In the genomic region with DNA sequence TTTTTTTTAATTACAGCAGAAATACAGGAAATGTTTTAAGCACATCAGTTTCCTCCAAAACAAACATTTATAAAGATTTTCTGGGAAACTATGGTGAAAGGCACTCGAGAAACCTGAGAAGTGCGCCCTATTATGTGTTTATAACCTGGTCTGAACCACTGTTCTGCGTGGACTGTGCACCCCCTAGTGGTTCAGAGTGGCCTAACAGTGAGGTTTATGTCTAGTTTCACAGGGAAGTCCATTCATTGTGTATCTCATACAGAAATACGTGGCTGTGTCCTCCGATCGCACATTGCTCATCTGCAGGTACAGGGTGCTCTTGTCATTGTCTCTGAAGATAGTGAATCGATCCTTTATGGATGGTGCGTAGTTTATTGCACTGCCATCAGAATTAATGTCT, we compare ENCODE assay signal across 8 mouse cellular contexts.
A peak's percentile ranks its signal among the peaks of the same experiment; 100 is the strongest.
DNase-seq lines count a peak whose midpoint lies in the region; ATAC-seq and TF ChIP-seq lines count a peak whose summit lies in the region.
"Not testable (repeated sequence)": the region's sequence is repeated elsewhere in the genome, so short reads cannot be mapped to it uniquely, and the experiment has no call there.

No protein-coding gene starts in this region.

- ATAC-seq in midbrain, embryonic 14.5 days (ENCODE audit: low FRiP score, low TSS enrichment); stomach, postnatal 0 days (ENCODE audit: low FRiP score, low TSS enrichment): not testable (repeated sequence)

- TF ChIP-seq CTCF in heart, adult 2 months (IDR thresholded peaks at IDR 0.05), result peak; percentile 65
- peak; percentile 66 for TF ChIP-seq CTCF in kidney, adult 2 months (conservative IDR thresholded peaks at IDR 0.05; ENCODE audit: insufficient read depth, insufficient read length, low read depth, low read length)
- TF ChIP-seq CTCF in liver, adult 2 months (IDR thresholded peaks at IDR 0.05; ENCODE audit: low read depth, low read length), result peak; percentile 66
- TF ChIP-seq CTCF in stomach, postnatal 0 days (IDR thresholded peaks at IDR 0.05; ENCODE audit: low read depth), result peak; percentile 52

- H3K4me3 ChIP-seq in heart, adult 2 months; kidney, adult 2 months (ENCODE audit: insufficient read depth, low read depth, low read length); liver, adult 2 months (ENCODE audit: insufficient read depth, low read depth, low read length); midbrain, embryonic 14.5 days (replicated peaks; ENCODE audit: low read depth, low read length); stomach, postnatal 0 days (ENCODE audit: low read depth, low read length): not testable (repeated sequence)

- TF ChIP-seq EP300 in heart, adult 2 months (IDR thresholded peaks at IDR 0.05; ENCODE audit: insufficient read depth, low read depth, low read length); stomach, postnatal 0 days (optimal IDR thresholded peaks at IDR 0.05): not testable (repeated sequence)

- H3K27me3 ChIP-seq in heart, adult 2 months (ENCODE audit: control insufficient read depth, insufficient read depth, low read length); kidney, adult 2 months (replicated peaks; ENCODE audit: control insufficient read depth, insufficient read depth, low read length); liver, adult 2 months (ENCODE audit: control insufficient read depth, insufficient read depth, low read length); midbrain, embryonic 14.5 days (ENCODE audit: control insufficient read depth, insufficient read depth, low read length); stomach, postnatal 0 days (ENCODE audit: control insufficient read depth, insufficient read depth, low read length): not testable (repeated sequence)

- not testable (repeated sequence) for H3K4me1 ChIP-seq in heart, adult 2 months (ENCODE audit: control insufficient read depth, insufficient read depth, low read length); kidney, adult 2 months (ENCODE audit: control insufficient read depth, insufficient read depth, low read length); liver, adult 2 months (ENCODE audit: control insufficient read depth, insufficient read depth, low read length); midbrain, embryonic 14.5 days (ENCODE audit: control insufficient read depth, insufficient read depth, low read length); stomach, postnatal 0 days (replicated peaks; ENCODE audit: control insufficient read depth, insufficient read depth)

- not testable (repeated sequence) for TF ChIP-seq POLR2A in heart, adult 2 months (IDR thresholded peaks at IDR 0.05; ENCODE audit: insufficient read depth, low read depth, low read length); kidney, adult 2 months (IDR thresholded peaks at IDR 0.05; ENCODE audit: low read depth, low read length); liver, adult 2 months (IDR thresholded peaks at IDR 0.05; ENCODE audit: extremely low read depth, insufficient read depth, low read length)

- H3K9ac ChIP-seq in heart, adult 2 months (ENCODE audit: low read depth, low read length); liver, adult 2 months (ENCODE audit: low read depth, low read length); midbrain, embryonic 14.5 days (replicated peaks; ENCODE audit: low read length); stomach, postnatal 0 days (ENCODE audit: low read length): not testable (repeated sequence)

- intact Hi-C loops in heart, adult 2 months (cut with DNase I), result not testable (repeated sequence)

- not testable (repeated sequence) for H3K79me2 ChIP-seq in heart, adult 2 months (replicated peaks; ENCODE audit: control insufficient read depth, insufficient read depth, low read length); liver, adult 2 months (ENCODE audit: control insufficient read depth, insufficient read depth, low read length)

- H3K4me2 ChIP-seq in midbrain, embryonic 14.5 days (ENCODE audit: low read length); stomach, postnatal 0 days (replicated peaks; ENCODE audit: low read depth): not testable (repeated sequence)

- H3K27ac ChIP-seq in heart, adult 2 months; kidney, adult 2 months (ENCODE audit: insufficient read depth, low read depth, low read length); liver, adult 2 months (replicated peaks; ENCODE audit: insufficient read depth, low read depth, low read length); midbrain, embryonic 14.5 days (replicated peaks; ENCODE audit: low read depth, low read length); stomach, postnatal 0 days (replicated peaks): not testable (repeated sequence)

- H3K9me3 ChIP-seq in midbrain, embryonic 14.5 days (ENCODE audit: control insufficient read depth, low read length); stomach, postnatal 0 days (ENCODE audit: control insufficient read depth, low read length): not testable (repeated sequence)

- WGBS in heart, adult 2 months, result 54% methylated on average over 8 of the region's 8 CpGs
- 49% methylated on average over 8 of the region's 8 CpGs for WGBS in kidney, adult 2 months
- 38% methylated on average over 8 of the region's 8 CpGs for WGBS in liver, adult 2 months
- 62% methylated on average over 8 of the region's 8 CpGs for WGBS in midbrain, embryonic 14.5 days
- WGBS in stomach, postnatal 0 days, result 64% methylated on average over 8 of the region's 8 CpGs

- peak; percentile 65 for DNase-seq in CD4-positive, CD25-positive, alpha-beta regulatory T cell, adult 2 months (ENCODE audit: low read depth, low spot score)
- DNase-seq in WW6 (ENCODE audit: low read depth, low spot score), result peak; percentile 24
- peak; percentile 2 for DNase-seq in c-Kit-positive CD71-negative TER-119-negative erythroid progenitor cells, embryonic 14.5 days (ENCODE audit: low read depth)
- not testable (repeated sequence) for DNase-seq in heart, adult 2 months; stomach, postnatal 0 days (ENCODE audit: low spot score)
- DNase-seq in kidney, adult 2 months, result peak; percentile 71
- DNase-seq in liver, adult 2 months (ENCODE audit: extremely low read depth, low read depth, low spot score), result peak; percentile 37
- peak; percentile 4 for DNase-seq in midbrain, embryonic 14.5 days

- not testable (repeated sequence) for H3K36me3 ChIP-seq in heart, adult 2 months (ENCODE audit: control insufficient read depth, insufficient read depth, low read length); kidney, adult 2 months (ENCODE audit: control insufficient read depth, insufficient read depth, low read length); liver, adult 2 months (ENCODE audit: control insufficient read depth, insufficient read depth, low read length); midbrain, embryonic 14.5 days (ENCODE audit: control insufficient read depth, insufficient read depth, low read length); stomach, postnatal 0 days (ENCODE audit: control insufficient read depth, insufficient read depth, low read length)
